Mouse (Mus musculus): ENCODE measurements at regions not wholly inside any gene's neighbourhood (a gene's known extent, or its start where the extent isn't known, plus 50 kb on each side); places are given as distances from the start of the nearest gene placed in this dataset.

- Histone ChIP-seq H3K9me3 (ENCODE audit: control insufficient read depth, low read length) (no peaks in the 10 kb centered on the region), H3K4me3 (ENCODE audit: low read depth, low read length) (no peak overlapping the region), H3K27ac (ENCODE audit: low read depth, low read length) (no peak overlapping the region), H3K4me1 (ENCODE audit: control insufficient read depth, insufficient read depth, low read length) (peaks cover 7% of the 10 kb centered on the region), H3K9ac (ENCODE audit: low read length) (no peak overlapping the region), H3K4me2 (ENCODE audit: low read depth) (no peak overlapping the region), H3K27me3 (ENCODE audit: control insufficient read depth, insufficient read depth, low read length) (no peaks in the 10 kb centered on the region), H3K36me3 (ENCODE audit: control insufficient read depth, insufficient read depth, low read length) (no peaks in the 10 kb centered on the region)
- DNase-seq (ENCODE audit: low spot score) (no peak), ATAC-seq (ENCODE audit: insufficient read depth, low FRiP score, low TSS enrichment) (no peak)
- WGBS, result 87% methylated on average over 14 of the region's 14 CpGs
These were observed 135.1 kb downstream of the Bcat1 start for GRCm38 (mm10) chr6:144940871-144941380.

DNA sequence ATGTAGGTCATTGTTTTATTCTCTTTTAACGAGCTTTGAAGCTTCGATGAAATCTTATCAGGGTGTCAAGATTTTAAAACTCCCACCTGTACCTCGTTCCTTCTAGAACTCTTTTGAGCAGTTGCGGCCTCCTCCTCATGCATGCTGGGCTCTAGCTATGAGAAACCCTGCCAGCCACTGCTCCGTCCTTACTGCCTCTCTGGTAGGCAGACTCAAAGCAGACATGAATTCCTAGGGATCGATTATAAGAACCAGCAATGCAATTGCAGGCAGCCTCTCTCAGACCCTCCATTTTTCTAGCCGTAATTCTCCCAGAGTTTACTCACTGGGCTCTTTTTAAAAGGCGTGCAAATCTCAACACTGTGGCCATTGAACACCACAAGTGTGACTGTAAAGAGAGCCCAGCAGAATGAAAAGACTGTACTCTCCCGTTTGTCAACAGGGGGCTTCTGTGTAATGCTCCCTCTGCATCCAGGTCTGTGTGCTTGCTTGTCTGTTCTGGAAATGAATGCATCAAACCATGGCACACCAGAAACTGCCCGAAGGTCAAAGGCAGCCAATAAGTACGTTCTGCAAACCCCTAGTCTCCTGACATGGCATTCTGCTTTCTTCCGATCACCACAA lies 137.3 kb downstream of the Bcat1 start:
- Histone ChIP-seq H3K4me3 (ENCODE audit: low read depth, low read length) (no peak overlapping the region), H3K9ac (ENCODE audit: low read length) (no peak overlapping the region), H3K27me3 (ENCODE audit: control insufficient read depth, insufficient read depth, low read length) (no peaks in the 10 kb centered on the region), H3K9me3 (ENCODE audit: control insufficient read depth, low read length) (no peaks in the 10 kb centered on the region), H3K4me1 (ENCODE audit: control insufficient read depth, insufficient read depth, low read length) (no peaks in the 10 kb centered on the region; the same call in 1 of the 2 replicates), H3K36me3 (ENCODE audit: control insufficient read depth, insufficient read depth, low read length) (no peaks in the 10 kb centered on the region), H3K27ac (ENCODE audit: low read depth, low read length) (no peak overlapping the region), H3K4me2 (ENCODE audit: low read depth) (no peak overlapping the region)
- WGBS, result 76% methylated on average over 12 of the region's 12 CpGs
- DNase-seq (ENCODE audit: low spot score), result no peak
- ATAC-seq (ENCODE audit: insufficient read depth, low FRiP score, low TSS enrichment), result peak; percentile 72; the same call in 1 of the 2 replicates

DNA sequence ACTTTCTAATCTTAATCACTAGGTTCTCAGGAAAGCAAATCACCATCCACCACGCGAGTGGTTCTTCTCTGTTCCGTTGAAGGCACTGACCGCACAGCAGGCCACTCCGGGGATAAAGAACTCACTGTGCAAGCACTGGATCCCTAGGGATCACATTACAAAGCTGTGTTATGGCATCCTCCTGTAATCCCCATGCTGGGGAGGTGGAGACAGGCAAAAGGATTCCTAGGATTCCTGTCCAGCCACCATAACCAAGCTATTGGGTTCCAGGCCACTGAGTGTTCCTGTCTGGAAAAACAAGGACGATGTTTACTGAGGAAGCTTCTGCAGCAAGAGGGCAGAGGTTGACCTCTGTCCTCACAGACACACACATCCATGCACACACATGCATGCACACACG lies 138.8 kb downstream of the Bcat1 start:
- DNase-seq (ENCODE audit: low spot score) (no peak), ATAC-seq (ENCODE audit: insufficient read depth, low FRiP score, low TSS enrichment) (no peak)
- Histone ChIP-seq H3K27ac (ENCODE audit: low read depth, low read length) (no peak overlapping the region), H3K4me3 (ENCODE audit: low read depth, low read length) (no peak overlapping the region), H3K36me3 (ENCODE audit: control insufficient read depth, insufficient read depth, low read length) (no peaks in the 10 kb centered on the region), H3K27me3 (ENCODE audit: control insufficient read depth, insufficient read depth, low read length) (no peaks in the 10 kb centered on the region), H3K4me2 (ENCODE audit: low read depth) (no peak overlapping the region), H3K4me1 (ENCODE audit: control insufficient read depth, insufficient read depth, low read length) (no peaks in the 10 kb centered on the region), H3K9ac (ENCODE audit: low read length) (no peak overlapping the region), H3K9me3 (ENCODE audit: control insufficient read depth, low read length) (no peaks in the 10 kb centered on the region)
- WGBS, result 60% methylated on average over 7 of the region's 7 CpGs

DNA sequence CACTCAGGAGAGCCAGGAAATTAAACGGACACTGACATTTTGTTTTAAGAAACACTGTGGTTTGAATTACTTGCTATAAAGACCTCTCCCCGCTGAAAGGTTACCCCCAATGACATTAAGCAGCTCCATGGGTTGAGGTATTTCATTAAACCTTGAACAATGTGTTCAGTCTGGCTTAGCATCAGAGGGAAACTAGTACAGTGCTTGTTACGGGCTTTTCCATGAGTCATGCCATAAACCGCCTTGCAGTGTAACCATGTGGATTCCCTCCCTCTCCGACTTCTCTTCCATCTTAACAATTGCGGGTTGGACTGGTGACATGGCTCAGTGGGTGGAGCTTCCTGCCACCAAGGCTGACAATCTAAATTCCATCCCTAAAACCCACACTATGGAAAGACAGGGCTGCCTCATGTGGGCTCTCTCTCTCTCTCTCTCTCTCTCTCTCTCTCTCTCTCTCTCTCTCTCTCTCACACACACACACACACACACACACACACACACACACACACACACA lies 142.2 kb downstream of the Bcat1 start:
- ATAC-seq (ENCODE audit: insufficient read depth, low FRiP score, low TSS enrichment), result no peak
- H3K36me3 ChIP-seq (ENCODE audit: control insufficient read depth, insufficient read depth, low read length), result no peaks in the 10 kb centered on the region
- no peak overlapping the region for H3K9ac ChIP-seq (ENCODE audit: low read length)
- no peak for DNase-seq (ENCODE audit: low spot score)
- WGBS, result 86% methylated on average over 6 of the region's 6 CpGs
- no peak overlapping the region for H3K27ac ChIP-seq (ENCODE audit: low read depth, low read length)
- H3K4me2 ChIP-seq (ENCODE audit: low read depth), result no peak overlapping the region
- H3K4me3 ChIP-seq (ENCODE audit: low read depth, low read length), result no peak overlapping the region
- no peaks in the 10 kb centered on the region for H3K27me3 ChIP-seq (ENCODE audit: control insufficient read depth, insufficient read depth, low read length)
- H3K9me3 ChIP-seq (ENCODE audit: control insufficient read depth, low read length), result no peaks in the 10 kb centered on the region
- no peaks in the 10 kb centered on the region for H3K4me1 ChIP-seq (ENCODE audit: control insufficient read depth, insufficient read depth, low read length)

GRCm38 (mm10) chr6:144932402-144932801 lies 143.6 kb downstream of the Bcat1 start:
- Histone ChIP-seq H3K9ac (ENCODE audit: low read length) (no peak overlapping the region), H3K4me3 (ENCODE audit: low read depth, low read length) (no peak overlapping the region), H3K27me3 (ENCODE audit: control insufficient read depth, insufficient read depth, low read length) (no peaks in the 10 kb centered on the region), H3K4me1 (ENCODE audit: control insufficient read depth, insufficient read depth, low read length) (no peaks in the 10 kb centered on the region), H3K4me2 (ENCODE audit: low read depth) (no peak overlapping the region), H3K36me3 (ENCODE audit: control insufficient read depth, insufficient read depth, low read length) (no peaks in the 10 kb centered on the region), H3K9me3 (ENCODE audit: control insufficient read depth, low read length) (no peaks in the 10 kb centered on the region), H3K27ac (ENCODE audit: low read depth, low read length) (no peak overlapping the region)
- DNase-seq (ENCODE audit: low spot score), result no peak
- WGBS, result 80% methylated on average over 7 of the region's 7 CpGs
- ATAC-seq (ENCODE audit: insufficient read depth, low FRiP score, low TSS enrichment), result no peak

DNA sequence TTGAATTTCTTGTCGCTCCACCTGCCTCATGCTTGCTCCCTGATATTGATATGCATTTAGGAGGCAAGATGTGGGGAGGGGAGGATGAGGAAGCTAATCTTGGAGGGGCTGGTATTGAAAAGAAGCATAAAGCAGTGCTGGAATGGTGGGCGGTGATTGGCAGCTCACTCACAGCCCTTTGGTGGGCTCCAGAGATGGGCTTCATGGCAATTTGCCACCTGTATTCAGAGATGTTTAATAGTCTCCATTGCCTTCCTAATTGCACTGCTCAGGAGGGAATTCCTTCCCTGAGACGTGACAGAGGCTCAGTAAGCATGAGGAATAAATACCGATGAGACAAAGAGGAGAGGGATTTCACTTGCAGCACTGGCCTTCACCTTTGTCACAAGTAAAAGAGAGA lies 146.0 kb downstream of the Bcat1 start:
- WGBS, result 72% methylated on average over 4 of the region's 4 CpGs
- H3K27me3 ChIP-seq (ENCODE audit: control insufficient read depth, insufficient read depth, low read length), result no peaks in the 10 kb centered on the region
- no peaks in the 10 kb centered on the region for H3K9me3 ChIP-seq (ENCODE audit: control insufficient read depth, low read length)
- H3K4me1 ChIP-seq (ENCODE audit: control insufficient read depth, insufficient read depth, low read length), result no peaks in the 10 kb centered on the region
- DNase-seq (ENCODE audit: low spot score), result no peak
- H3K9ac ChIP-seq (ENCODE audit: low read length), result no peak overlapping the region
- H3K36me3 ChIP-seq (ENCODE audit: control insufficient read depth, insufficient read depth, low read length), result no peaks in the 10 kb centered on the region
- no peak overlapping the region for H3K4me2 ChIP-seq (ENCODE audit: low read depth)
- no peak overlapping the region for H3K27ac ChIP-seq (ENCODE audit: low read depth, low read length)
- no peak overlapping the region for H3K4me3 ChIP-seq (ENCODE audit: low read depth, low read length)
- ATAC-seq (ENCODE audit: insufficient read depth, low FRiP score, low TSS enrichment), result no peak

DNA sequence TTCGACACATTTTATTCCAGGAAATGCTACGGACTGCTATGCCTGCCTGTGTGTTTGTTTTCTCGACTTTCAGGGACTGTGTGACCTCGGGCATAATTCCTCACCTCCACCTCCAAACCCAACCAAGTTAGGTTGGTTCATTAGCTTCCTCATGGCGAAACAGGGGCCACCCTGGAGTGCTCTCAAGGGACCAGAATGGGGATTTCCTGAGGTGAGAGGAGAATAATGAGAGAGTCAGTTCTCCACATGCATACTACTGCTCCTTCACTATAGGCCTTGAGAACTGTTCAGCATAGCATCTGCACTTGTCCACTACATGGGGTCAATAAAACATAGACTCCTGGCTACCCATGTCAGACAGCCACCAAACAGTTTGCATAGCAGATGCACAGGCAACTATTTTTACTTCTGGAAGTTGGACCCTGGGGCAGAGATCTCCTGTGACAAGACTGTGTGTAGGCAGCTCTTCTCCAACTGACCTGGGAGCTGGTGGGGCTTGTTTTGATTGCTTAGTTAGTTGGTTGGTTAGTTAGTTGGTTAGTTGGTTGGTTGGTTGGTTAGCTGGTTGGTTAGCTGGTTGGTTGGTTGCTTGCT lies 146.6 kb downstream of the Bcat1 start:
- Histone ChIP-seq H3K4me3 (ENCODE audit: low read depth, low read length) (no peak overlapping the region), H3K4me2 (ENCODE audit: low read depth) (no peak overlapping the region), H3K9me3 (ENCODE audit: control insufficient read depth, low read length) (no peaks in the 10 kb centered on the region), H3K4me1 (ENCODE audit: control insufficient read depth, insufficient read depth, low read length) (no peaks in the 10 kb centered on the region), H3K27me3 (ENCODE audit: control insufficient read depth, insufficient read depth, low read length) (no peaks in the 10 kb centered on the region), H3K9ac (ENCODE audit: low read length) (no peak overlapping the region), H3K27ac (ENCODE audit: low read depth, low read length) (no peak overlapping the region), H3K36me3 (ENCODE audit: control insufficient read depth, insufficient read depth, low read length) (no peaks in the 10 kb centered on the region)
- 84% methylated on average over 5 of the region's 5 CpGs for WGBS
- DNase-seq (ENCODE audit: low spot score), result no peak
- ATAC-seq (ENCODE audit: insufficient read depth, low FRiP score, low TSS enrichment), result no peak

DNA sequence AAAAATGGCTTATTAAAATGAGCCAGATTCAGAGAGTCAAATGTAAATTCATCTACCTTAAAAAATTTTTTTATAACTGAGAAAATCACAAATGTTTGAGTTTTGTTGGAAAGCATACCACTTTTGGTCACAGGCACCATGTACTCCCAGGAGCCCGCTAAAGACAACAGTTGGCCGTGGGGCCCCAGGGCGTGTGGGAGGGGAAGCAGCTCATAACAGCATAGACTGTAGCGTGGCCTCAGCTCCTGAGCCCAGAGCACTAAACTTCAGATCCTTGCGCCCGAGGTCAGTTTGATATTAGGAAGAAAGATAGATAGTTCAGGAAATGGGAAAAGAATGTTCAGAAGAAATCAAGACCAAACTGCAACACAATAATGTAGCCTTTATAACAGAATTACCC lies 145.8 kb upstream of the Sox5 start:
- H3K4me2 ChIP-seq (ENCODE audit: low read depth), result no peak overlapping the region
- no peak for DNase-seq (ENCODE audit: low spot score)

DNA sequence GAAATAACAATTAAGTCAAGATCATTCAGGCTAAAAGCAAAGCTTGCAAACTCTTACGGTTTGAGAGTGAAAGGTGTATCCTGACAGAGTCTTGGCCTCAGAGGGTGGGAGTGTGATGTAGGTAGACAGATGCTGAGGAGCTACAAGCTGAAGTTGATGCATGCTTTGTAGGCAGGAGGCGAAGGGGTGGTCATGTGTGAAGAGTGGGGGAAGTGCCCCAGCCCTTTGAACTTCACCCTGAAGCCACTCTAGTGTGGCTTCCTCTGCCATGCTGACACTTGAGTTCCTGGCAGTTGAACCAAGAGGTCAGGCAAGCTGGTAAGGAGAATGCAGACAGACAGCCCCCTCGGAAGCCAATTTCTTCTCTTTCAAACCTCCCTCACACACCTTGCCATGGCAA lies 141.0 kb upstream of the Sox5 start:
- DNase-seq (ENCODE audit: low spot score), result no peak
- ATAC-seq (ENCODE audit: insufficient read depth, low FRiP score, low TSS enrichment), result no peak
- Histone ChIP-seq H3K4me1 (ENCODE audit: control insufficient read depth, insufficient read depth, low read length) (no peaks in the 10 kb centered on the region), H3K4me2 (ENCODE audit: low read depth) (no peak overlapping the region), H3K9ac (ENCODE audit: low read length) (no peak overlapping the region), H3K9me3 (ENCODE audit: control insufficient read depth, low read length) (no peaks in the 10 kb centered on the region), H3K4me3 (ENCODE audit: low read depth, low read length) (no peak overlapping the region), H3K27ac (ENCODE audit: low read depth, low read length) (no peak overlapping the region), H3K27me3 (ENCODE audit: control insufficient read depth, insufficient read depth, low read length) (no peaks in the 10 kb centered on the region), H3K36me3 (ENCODE audit: control insufficient read depth, insufficient read depth, low read length) (no peaks in the 10 kb centered on the region)
- 86% methylated on average over 3 of the region's 3 CpGs for WGBS

More for the DNA sequence above, 145.8 kb upstream of the Sox5 start:
- Histone ChIP-seq H3K9me3 (ENCODE audit: control insufficient read depth, low read length) (no peaks in the 10 kb centered on the region), H3K27ac (ENCODE audit: low read depth, low read length) (no peak overlapping the region), H3K4me1 (ENCODE audit: control insufficient read depth, insufficient read depth, low read length) (no peaks in the 10 kb centered on the region), H3K4me3 (ENCODE audit: low read depth, low read length) (no peak overlapping the region), H3K27me3 (ENCODE audit: control insufficient read depth, insufficient read depth, low read length) (no peaks in the 10 kb centered on the region), H3K36me3 (ENCODE audit: control insufficient read depth, insufficient read depth, low read length) (no peaks in the 10 kb centered on the region), H3K9ac (ENCODE audit: low read length) (no peak overlapping the region)
- ATAC-seq (ENCODE audit: insufficient read depth, low FRiP score, low TSS enrichment), result no peak
- WGBS, result 84% methylated on average over 6 of the region's 6 CpGs
